Mouse (Mus musculus) gastrocnemius, postnatal 25 days (tissue): ENCODE results near the gene Fam216b. TPM values are rescaled to one million over a fixed set of nuclear protein-coding genes. Genes with fewer than 3 reads are reported as not detected.

Experiments used
- DNase-seq: peaks from one replicate; pipeline ENCODE4 v3.0.0; 2022
- total RNA-seq, 2 experiments: library from RNA; stranded (reverse); gene quantifications; 1 replicate in 1 of 2; 2 replicates in 1 of 2; pipeline ENCODE4 v1.2.3; 2021

Fam216b gene
- total RNA-seq, 2 experiments from 2014 or later: not detected

DNA sequence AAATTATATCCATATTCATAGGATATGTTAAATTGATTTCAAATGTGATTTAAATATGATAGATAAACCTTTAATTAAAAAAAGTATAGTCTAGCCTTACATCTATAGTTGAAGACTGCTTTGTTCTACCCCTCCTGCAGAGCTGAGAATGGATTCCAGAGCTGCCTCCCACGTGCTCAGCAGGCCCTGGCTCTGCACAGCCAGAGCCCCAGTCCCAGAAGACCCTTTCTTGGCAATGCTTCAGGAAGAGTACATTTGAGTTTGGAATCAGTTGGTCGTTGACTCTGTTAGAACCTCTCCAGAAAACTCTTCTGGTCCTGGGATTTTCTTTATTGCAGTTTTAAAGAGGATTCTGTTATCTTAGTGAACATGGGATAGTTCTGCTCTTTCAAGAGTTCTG, 45.7 kb downstream of the Fam216b start:
- no peak for DNase-seq

DNA sequence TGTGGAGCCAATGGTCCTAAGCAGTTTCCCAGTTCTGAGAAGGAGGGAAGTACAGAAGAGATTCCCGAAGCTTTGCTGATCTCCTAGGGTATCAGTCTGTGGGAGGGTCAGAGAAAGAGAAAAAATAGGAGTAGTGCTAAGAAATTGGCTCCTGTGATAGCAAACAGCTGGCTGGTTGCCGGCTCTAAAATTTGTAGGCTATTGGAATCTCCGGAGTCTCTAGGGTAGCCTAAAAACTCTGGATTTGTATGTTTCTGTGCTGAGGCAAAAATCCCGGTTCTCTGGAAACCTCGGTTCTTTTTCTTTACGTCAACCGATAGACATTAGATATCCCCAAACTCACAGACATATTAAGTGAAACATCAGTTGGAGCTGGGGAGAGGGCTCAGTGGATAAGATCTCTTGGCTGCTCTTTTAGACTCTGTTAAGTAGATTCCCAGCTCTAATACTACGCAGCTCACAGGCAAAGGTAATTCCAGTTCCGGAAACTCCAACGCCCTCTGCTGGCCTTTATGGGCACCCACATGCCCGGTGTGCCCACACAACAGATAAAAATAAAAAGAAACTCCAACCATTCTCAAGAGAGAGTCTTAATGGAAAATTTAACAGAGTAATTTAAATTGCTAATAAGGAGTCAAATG, 46.8 kb downstream of the Fam216b start:
- peak; percentile 8 for DNase-seq

DNA sequence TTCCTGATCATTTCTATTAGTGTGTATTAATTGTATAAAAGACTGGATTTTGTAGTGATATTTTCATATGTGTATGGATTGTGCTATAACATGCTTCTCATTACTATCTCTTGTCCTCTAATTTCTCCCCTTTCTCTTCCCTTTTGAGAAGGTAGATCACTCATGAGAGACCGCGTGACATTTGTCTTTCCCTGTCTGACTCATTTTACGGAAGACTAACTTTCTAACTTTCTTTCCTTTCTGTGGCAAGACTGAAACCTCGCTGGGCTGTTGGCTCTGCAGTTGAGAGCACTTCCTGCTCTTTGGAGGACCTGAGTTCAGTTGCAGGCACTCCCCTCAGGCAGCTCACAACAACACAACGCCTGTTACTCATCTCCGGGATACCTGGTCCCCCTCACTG, 48.2 kb downstream of the Fam216b start:
- DNase-seq: no peak

DNA sequence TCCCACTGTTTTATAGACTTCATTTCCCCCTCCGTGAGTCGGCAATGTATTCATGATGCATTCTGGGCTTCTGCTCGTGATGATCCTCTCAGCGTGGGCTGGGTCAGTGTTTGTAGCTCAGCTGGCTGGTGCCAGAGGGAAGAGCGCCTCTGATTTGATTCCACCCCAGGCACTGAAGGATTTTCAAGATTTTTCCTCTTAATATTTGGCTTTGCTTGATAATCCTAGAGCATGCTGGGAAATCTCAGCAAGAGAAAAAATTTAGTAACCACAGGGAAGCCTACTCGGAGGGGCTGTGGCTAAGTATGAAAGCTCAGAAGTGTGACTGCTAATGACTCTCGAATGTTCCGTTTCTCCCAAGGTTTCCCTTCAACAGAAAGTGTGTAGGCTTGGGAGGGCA, 49.9 kb downstream of the Fam216b start:
- no peak for DNase-seq

Other genes with a start within 250 kb of the Fam216b start
- gene Dnajc15, start 213.9 kb downstream of the Fam216b start, total RNA-seq: 100 to 1,000 TPM; 120 to 124 TPM
- under 1 TPM; 0.24 to 0.38 TPM for gene Epsti1, start 184.8 kb downstream of the Fam216b start, total RNA-seq
- not detected for gene Tnfsf11, start 219.0 kb upstream of the Fam216b start, total RNA-seq